Mouse (Mus musculus) embryonic fibroblast, embryonic 13.5 days (primary cell): ENCODE data around the gene Hoxa11. TPM values are rescaled to one million over a fixed set of nuclear protein-coding genes. Genes with fewer than 3 reads are reported as not detected.

Experiments
- H3K27ac ChIP-seq: 2 replicates; pipeline ENCODE4 v1.5.1; 2012; ENCODE audit warnings: low read length, control low read depth, inconsistent platforms; ENCODE audit not compliant: insufficient read depth
- H3K4me1 ChIP-seq: 2 replicates; pipeline ENCODE4 v1.6.1; 2011; ENCODE audit warnings: low read length; ENCODE audit not compliant: control insufficient read depth, insufficient read depth
- H3K4me3 ChIP-seq: 2 replicates; pipeline ENCODE4 v1.5.1; 2011; ENCODE audit warnings: mild to moderate bottlenecking, control low read depth, low read length; ENCODE audit not compliant: insufficient read depth
- CTCF ChIP-seq: IDR thresholded peaks from 2 replicates; pipeline ENCODE4 v1.5.1; 2011; ENCODE audit warnings: mild to moderate bottlenecking, control low read depth, low read length, moderate library complexity, borderline replicate concordance; ENCODE audit not compliant: insufficient read depth
- POLR2A ChIP-seq: IDR thresholded peaks from 2 replicates; pipeline ENCODE4 v1.6.1; 2011; ENCODE audit warnings: low read depth, mild to moderate bottlenecking, control low read depth, low read length, moderate library complexity
- polyA plus RNA-seq: library from polyadenylated mRNA; stranded (reverse); fragments of >200 nt; gene quantifications from 2 replicates; pipeline ENCODE4 v1.2.4, GENCODE M21; 2011; ENCODE audit warnings: low read depth; ENCODE audit not compliant: missing spikeins, insufficient read length

Hoxa11 gene
- polyA plus RNA-seq, 1 experiment = 9.2 TPM

DNA sequence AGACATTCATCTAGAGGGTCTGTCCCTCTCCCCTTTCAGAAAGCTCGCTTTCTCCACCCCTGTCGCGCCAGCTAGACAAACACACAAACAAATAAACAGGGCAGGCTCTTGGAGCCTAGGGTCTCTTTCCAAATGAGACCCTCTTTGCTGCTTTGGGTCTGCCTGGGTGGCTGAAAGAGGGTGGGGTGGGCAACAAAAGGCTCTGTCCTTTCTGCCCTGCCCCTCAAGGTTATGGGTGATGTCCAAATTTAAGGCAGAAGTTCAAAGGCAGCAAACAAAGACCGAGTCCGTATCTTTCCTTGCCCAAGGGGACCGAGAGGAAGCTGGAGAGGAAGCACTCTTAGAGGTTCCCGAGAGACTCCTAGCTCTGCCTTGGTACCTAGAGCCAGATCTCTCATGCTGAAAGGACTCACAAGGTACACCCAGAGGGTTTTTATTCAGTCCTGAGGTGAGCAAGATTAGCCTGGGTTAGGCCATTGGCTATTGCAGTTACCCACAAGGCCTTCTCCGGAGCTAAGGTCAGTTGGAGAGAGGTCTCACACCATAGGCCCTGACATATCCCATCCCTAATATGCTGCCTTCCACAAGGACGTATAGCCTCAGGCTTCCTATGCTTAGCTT is 4.5 kb downstream of the Hoxa11 start:
- TF ChIP-seq POLR2A (no peak), CTCF (no peak)
- Histone ChIP-seq H3K27ac (no peak overlapping the region), H3K4me1 (no peaks in the 10 kb centered on the region), H3K4me3 (no peak overlapping the region)

DNA sequence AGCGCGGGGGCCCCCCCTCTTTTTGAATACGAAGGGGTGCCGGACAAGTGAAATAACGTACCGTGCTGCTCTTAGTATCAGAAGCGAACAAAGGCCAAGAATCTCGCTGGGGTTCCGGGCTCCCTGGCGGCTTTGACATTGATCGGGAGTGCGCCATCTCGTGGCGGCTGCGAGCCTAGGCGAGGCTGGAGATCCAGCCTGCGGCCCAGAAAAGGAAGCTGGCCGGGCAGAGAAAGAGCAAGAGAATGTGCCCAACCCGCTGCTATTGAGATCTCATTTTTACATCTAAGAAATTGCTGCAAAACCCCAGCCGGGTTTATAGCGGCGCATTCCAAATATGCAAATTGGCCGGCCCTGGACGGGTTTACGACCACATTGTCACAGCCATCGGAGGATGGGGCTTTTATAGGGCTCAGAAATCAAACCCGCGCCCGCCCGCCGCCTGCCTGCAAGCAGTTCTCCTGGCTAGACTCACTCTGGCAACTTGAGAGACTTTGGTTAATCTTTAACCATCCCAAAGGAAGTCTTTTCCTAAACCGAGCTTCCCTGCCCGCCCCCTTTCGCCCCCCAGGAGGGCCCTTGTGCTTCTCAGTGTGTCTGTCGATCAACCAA is 5.1 kb downstream of the Hoxa11 start, which contains the start of gene Hoxa10:
Hoxa10 (minus strand) TSS at position 466 of the 612 bp plus-strand sequence.
- peak within 1 kb of the TSS; percentile 43 for H3K4me3 ChIP-seq
- H3K27ac ChIP-seq = peak within 1 kb of the TSS; percentile 34
- no peaks in the 10 kb centered on the region for H3K4me1 ChIP-seq
- TF ChIP-seq CTCF (peak; percentile 66; the same call in 1 of the 2 replicates), POLR2A (no peak; the same call in 1 of the 2 replicates)

DNA sequence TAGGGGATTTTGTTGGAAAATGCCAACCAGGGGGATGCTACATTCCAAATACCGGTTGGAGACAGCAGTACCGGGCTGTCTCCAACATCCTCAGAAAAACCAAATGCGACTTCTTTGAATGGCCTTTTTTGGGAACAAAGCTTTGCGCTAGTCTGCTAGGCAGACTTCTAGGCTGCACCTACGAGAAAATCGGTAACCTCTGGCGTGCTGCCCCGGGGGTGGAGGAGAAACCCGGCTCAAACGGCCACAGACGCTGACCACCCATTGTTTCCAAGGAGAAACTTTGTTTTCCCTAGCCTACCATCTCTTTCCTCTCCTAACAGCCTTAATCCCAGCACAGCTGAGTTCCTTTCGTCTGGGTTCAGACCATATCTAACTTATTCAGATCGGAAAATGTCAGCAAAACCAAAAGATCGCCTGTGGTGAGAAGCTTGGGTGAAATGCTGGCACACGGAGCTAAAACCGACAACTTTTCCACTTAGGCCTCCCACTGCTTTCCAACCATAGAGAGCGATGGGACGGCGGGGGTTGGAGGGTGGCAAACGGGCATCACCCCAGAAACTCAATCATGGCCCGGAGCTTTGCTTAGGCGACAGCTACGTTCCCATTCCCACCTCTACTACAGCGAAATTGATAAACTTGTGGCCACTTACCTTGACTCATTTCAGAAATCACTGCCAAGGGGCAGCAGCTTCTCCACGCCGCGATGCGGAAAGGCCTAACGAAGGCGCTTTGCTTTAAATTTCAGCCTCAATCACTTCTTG is 5.8 kb downstream of the Hoxa11 start:
- Histone ChIP-seq H3K27ac (peak overlapping the region; percentile 34), H3K4me1 (no peaks in the 10 kb centered on the region), H3K4me3 (peak overlapping the region; percentile 43)
- TF ChIP-seq CTCF (no peak), POLR2A (no peak)

DNA sequence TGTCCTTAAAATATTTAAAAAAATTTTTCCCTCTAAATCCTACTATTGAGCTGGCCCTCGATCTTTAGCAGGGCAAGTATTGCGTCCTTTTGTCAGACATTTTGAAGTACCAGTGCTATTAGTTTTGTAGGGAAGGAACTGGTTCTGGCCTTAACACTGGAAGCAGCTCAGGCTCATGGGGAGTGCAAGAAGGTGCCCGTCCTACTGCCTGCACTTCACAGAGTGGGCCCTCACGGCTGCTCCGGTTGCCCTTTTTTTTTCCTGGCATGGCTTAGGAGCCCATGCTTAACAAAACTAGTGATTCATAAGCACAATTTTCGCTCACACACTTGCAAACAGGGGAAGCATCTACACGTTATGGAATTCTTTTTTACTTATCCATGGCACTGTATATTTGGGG is 6.6 kb downstream of the Hoxa11 start:
- TF ChIP-seq POLR2A = no peak
- TF ChIP-seq CTCF = no peak
- Histone ChIP-seq H3K4me1 (no peaks in the 10 kb centered on the region), H3K4me3 (peak overlapping the region; percentile 36), H3K27ac (no peak overlapping the region)

DNA sequence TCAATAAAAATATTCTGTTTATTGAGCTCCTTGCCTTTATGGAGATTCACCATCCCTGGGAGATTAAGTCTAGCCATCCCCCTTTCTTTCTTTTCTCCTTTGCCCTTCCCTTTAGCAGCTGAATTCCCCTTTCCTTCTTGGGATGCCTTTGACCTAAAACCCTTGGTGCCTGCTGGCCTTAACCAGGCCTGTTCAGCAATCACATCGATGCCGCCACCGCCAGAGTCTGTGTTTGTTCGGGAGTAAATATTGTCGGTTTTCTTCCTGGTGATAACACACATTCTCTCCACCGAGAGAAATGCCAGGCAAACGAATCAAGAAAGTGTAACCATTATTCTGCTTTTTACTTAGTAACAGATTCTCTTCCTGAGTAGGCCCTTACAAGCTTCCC is 7.5 kb downstream of the Hoxa11 start:
- TF ChIP-seq CTCF (no peak), POLR2A (no peak)
- Histone ChIP-seq H3K4me1 (no peaks in the 10 kb centered on the region), H3K27ac (peak overlapping the region; percentile 12; the same call in 1 of the 2 replicates)

DNA sequence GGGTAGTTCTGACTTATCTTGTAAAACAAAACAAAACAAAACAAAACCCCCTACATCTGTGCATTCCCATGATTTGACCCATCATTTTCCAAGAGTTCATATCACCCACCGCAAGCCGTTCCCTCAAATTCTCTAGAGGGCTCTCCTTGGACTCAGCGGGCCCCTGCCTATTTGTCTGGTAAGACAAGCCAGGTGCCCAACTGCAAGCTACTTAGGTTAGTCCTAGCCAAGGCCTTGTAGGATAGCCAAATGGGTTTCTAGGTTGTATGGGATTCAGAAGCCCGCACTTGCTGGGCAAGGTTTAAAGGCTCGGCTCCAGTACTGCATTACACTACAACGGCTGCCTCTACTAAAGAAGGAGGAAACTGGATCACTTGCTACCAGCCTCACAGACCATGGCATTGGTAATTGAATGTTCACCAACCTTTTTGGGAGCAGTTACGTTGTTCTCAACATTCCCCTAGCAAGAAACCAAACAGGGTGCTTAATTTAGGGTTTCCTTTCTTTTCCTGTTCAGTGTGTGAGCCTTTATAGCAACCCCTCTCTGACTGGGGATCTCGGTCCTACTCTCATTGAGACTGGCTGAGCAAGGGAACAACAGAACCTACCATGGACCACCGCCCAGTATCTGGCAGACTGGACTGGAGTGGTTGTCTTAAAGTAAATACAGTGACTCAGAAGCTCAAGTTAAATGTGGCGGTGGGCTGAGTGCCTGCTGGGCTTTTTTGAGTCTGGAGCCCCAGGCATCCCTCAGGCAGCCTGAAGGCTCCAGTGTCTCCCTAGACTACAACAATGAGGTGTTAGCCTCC is 8.1 kb downstream of the Hoxa11 start:
- H3K4me3 ChIP-seq = peak overlapping the region; percentile 20
- no peaks in the 10 kb centered on the region for H3K4me1 ChIP-seq
- peak overlapping the region; percentile 12; the same call in 1 of the 2 replicates for H3K27ac ChIP-seq
- no peak for TF ChIP-seq CTCF
- TF ChIP-seq POLR2A = no peak

More for the DNA sequence above, 7.5 kb downstream of the Hoxa11 start:
- H3K4me3 ChIP-seq = peak overlapping the region; percentile 20

DNA sequence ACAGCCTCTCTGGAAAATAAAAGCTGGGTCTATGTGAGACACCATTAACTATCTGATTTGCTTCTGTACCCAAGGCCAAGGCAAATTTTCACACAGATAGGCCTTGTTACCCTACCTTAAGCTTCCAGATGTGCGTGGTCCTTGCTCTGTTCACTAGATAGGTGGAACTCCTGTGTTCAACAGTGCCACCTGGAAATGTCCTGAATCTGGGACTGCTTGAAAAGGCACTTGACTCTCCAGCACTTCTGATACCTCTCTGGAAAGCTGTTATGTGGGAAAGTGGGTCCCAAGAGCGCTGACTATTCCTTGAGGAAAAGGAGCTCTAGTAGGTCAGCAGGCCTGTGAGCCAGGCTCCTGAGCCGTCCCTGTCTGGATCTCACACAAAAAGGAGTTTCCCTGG is 8.8 kb downstream of the Hoxa11 start:
- TF ChIP-seq CTCF (no peak), POLR2A (no peak)
- H3K27ac ChIP-seq = no peak overlapping the region
- no peak overlapping the region for H3K4me3 ChIP-seq

DNA sequence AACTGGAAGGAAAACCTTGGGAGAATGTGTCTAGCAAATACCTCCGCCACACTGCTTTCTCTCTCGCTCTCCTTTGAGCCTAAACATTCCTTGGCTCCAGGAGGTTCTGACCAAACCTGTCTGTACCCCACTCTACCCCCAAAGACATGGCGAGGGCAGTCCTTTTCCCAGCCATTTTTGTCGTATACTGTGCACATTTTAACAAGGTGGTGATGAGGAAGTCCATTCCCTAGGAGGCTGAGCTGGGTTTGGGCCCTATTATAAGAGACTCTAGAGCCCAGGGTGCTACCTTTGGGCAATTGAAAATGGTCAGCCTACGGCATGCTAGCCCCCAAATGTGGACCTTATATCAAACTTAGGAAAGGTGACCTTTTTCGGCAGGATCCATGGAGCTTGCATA is 9.7 kb downstream of the Hoxa11 start:
- H3K4me3 ChIP-seq = no peak overlapping the region
- H3K4me1 ChIP-seq = no peaks in the 10 kb centered on the region
- TF ChIP-seq POLR2A (no peak), CTCF (no peak)
- no peak overlapping the region for H3K27ac ChIP-seq

More for the DNA sequence above, 8.8 kb downstream of the Hoxa11 start:
- H3K4me1 ChIP-seq = no peaks in the 10 kb centered on the region

DNA sequence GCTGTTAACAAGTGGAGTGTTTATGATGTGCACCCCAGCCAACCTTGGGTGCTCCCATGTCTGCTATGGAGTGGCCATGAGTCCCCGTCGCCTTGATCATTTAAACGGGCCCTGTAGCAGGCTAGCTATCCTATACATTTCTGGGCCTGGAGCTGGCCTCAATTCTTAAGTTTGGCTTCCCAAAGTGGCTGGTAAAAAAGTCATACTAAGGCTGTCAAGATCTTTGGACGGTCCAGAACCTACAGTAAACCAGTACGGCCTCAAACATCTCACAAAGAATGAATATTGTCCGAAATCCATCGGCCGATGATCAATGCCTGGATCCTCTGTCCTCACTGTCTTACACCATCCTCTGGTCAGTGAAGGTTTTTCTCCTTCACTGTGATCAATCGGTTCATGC is 10.3 kb downstream of the Hoxa11 start:
- TF ChIP-seq CTCF (no peak), POLR2A (no peak)
- Histone ChIP-seq H3K27ac (no peak overlapping the region), H3K4me1 (no peaks in the 10 kb centered on the region), H3K4me3 (no peak overlapping the region)
